Mouse (Mus musculus) adrenal gland, postnatal 14 days (tissue): Measurements from ENCODE around the gene Robo1. TPM values are rescaled to one million over a fixed set of nuclear protein-coding genes. Genes with fewer than 3 reads are reported as not detected.

Experiments
- DNase-seq: peaks from one replicate; pipeline ENCODE4 v3.0.0; 2021; ENCODE audit warnings: mixed read lengths
- total RNA-seq: library from RNA; stranded (reverse); gene quantifications from 2 replicates; pipeline ENCODE4 v1.2.3, GENCODE M21; 2021

Robo1 gene
- total RNA-seq, 1 experiment from 2014 or later: 101 TPM

- no peak for DNase-seq
Measured at GRCm38 (mm10) chr16:72678947-72679558, 370.9 kb downstream of the Robo1 start.

DNA sequence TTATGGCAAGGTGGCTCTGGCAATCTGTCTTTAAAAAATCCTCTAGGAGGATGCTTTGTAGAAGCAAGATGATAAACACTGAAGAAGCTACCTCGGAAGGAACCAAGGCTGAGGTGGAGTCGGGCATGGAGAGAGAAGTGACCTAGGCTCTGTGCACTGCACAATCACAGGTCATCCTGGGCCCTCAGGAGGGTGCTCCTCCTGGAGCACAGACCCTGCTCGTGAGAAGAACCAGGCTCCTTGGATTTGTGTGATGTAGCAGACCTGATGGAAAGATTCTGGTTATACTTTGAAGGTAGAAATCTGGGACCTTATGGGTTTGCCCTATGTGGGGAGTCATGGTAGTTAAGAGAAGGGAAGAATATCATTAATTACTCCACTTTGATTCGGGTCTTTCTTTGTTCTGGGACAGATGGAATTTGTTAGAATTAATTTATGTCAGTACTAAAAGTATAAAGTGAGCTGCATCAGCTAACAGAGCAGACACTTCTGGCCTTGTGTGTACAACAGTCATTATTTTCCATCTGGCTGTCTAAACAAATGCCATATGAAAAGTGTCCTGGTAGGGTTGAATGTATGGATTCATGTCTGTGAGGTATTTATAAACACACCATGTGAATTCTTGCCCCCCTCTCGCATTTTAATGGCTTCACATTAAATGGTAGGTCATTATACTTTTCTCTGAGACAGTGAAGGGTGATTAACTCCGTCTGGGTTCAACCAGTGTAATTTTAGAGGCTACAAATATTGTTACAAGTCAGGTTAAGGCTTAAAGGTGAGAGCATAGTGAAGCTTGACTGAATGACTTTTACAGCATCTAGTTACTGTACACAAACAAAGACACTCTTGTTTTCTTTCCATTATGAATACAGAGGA, 377.7 kb downstream of the Robo1 start:
- no peak for DNase-seq

GRCm38 (mm10) chr16:72686480-72687053, 378.5 kb downstream of the Robo1 start:
- no peak for DNase-seq

- DNase-seq: peak; percentile 69
Measured at GRCm38 (mm10) chr16:72687651-72688050, 379.5 kb downstream of the Robo1 start.

GRCm38 (mm10) chr16:72688185-72688681, 380.1 kb downstream of the Robo1 start:
- DNase-seq: peak; percentile 54

- DNase-seq: no peak
Measured at GRCm38 (mm10) chr16:72691909-72692308, 383.8 kb downstream of the Robo1 start.

DNA sequence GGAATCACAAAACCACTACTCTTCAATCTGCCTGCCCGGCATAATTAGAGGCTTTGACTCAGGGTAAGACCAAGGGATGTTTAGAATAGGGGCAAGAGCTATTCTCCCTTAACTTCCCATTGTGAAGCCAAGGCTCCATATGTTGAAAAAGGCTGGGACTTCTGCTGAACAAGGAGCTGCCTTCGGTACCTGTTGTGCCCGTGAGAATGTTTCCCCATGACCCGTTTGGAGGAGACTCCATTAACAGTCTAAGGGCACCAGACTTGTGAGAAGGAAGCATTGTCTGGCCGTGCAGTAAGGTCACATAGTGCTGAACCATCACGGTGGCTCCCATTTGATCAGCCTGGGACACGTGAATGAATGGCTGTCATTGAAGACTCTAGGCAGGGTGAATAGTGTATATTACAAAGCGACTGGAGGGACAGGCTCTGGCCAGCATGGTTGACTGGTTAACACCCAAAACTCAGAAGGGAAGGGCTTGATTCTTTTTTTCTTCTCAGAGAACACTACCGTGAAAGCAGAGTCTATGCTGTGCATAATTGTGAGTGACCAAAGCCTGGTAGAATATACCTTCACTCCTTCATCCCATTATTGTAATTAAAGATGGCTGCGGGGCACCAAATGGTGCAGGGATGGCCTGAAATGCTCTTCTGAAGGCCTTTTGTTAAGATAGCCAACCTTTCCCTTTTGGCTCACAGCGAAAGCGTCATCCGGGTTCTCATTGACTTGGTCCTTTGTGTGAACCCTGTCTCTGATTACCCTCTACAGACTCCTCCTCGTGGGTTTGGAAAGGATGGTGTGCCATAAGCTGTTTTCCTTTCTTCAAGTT, 385.6 kb downstream of the Robo1 start:
- DNase-seq: no peak

DNA sequence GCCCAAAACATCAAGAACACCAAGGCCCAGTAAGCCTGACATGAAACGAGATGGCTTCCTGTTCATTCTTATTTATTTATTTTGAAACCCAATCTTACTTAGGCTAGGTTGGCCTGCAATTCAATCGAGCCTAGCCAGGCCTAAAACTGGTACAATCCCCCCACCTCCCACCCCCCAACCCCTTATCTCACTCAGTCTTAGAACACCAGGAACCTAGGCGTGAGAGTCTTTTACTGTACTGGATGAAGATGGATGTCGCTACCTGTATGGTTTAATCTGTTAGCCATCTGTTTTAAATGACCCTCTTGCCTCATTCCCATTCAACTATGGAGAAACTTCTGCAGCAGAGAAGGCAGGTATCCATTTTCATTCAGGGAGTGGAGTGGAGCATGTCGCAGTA, 386.7 kb downstream of the Robo1 start:
- no peak for DNase-seq

DNA sequence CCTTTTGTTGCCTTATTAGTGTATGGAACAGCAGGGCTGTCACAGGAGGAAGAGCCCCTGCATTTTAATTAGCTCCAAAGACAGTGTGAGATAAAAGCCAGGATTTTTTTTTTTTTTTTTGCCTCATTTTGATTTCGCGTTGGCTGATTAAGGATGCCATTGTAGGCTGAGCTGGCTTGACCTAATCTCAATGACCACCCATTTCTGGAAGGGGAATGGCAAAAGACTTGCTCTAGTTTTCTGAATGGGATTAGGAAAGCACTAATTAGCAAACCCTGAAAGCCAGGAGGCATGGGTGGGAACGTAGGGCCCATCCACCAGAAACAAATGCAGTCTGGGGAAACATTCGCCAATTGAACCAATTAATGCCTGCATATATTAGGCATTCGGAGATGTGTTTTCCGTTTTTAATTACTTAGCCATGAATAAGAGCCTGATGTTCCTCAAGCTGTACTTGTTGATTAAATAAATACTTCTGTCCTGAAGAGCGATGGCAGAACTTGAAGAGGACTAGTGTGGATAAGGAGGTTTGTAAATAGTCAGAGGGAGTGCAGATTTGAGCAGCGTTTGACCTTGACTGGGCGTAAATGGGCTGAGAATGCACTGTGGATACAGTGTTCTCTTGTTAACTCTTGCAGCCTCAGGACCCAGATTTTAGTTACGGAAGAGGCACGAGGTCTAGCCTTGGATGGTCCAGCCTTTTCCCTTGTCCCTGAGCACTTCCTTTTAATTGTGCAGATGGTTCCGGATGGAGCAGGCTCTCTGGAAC, 391.3 kb downstream of the Robo1 start:
- no peak for DNase-seq

GRCm38 (mm10) chr16:72700297-72700696, 392.2 kb downstream of the Robo1 start:
- no peak for DNase-seq

DNA sequence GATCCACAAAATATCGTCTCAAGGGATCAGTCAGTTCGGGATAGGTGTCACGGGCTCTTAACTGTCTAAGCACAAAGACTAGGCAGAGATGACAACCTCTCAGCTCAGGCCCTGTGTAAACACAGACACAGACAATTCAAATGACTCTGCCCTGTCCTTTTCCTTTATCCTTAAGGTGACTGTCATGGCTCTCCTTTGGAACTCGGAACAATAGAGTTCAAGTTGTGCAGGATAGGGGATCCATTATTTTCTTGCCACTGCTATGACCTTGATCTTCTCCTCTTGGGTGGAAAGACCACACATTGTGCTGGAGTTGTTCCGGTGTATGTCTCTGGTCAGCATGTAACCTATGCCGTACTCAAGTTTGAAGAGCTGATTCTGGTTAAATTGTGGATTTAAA, 395.4 kb downstream of the Robo1 start:
- no peak for DNase-seq

GRCm38 (mm10) chr16:72705851-72706250, 397.7 kb downstream of the Robo1 start:
- no peak for DNase-seq

DNA sequence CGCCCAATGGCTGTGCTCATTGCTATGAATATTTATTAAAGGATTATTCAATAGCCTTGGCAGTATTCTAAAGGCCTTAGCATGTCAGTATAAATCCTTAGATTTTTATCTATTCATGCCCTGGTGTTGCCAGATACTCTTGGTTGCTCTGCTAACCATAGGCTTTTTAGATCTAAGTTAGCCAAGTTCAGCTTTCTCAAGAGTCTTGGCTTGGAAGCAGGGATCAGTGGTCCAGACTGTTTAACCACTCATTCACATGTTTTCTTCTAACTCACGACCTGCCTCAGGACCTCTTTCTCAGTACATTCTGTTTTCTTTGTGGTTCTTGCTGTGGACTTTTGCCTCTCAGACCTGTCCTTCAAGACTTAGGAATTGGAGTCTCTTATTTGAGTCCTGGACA, 400.4 kb downstream of the Robo1 start:
- no peak for DNase-seq

- no peak for DNase-seq
Measured at GRCm38 (mm10) chr16:72717118-72717802, 409.2 kb downstream of the Robo1 start.

DNA sequence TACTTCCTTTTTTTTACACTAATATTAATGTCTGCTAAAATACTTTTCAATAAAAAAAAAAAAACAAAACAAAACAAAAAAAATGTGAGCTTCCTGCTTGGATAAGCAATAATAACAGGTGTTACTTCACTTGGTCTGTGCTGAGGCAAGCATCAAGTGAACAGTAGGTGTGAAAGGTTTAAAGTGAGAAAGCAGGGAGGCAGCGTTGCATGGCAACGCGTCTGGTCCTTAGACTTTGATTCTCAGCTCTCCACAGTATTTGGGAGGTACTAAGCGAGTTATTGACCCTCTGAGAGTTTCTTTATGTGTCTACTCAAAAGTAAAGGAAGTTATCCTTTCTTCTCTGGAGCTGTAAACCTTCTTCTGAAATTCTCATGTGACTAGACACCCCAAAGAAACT, 411.0 kb downstream of the Robo1 start:
- no peak for DNase-seq

DNA sequence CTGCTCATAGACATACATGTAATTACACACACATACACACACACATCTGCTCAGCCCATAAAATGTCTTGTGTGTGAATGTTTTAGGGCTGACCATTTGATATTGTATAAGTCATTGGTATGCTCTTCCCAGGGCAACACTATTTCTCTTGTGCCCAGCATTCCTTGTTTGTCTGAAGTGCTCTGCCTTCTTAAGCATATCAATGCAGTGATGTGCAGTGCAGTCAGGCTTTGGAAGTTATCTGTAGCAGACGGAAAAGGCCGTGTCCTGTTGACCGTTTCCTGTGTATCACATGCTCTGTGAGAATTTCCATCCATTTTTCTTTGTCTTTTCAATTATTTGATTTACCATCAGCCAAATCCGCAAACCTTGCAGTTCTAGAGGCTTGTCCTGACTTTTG, 412.9 kb downstream of the Robo1 start:
- no peak for DNase-seq

GRCm38 (mm10) chr16:72721713-72722481, 413.8 kb downstream of the Robo1 start:
- DNase-seq: no peak

- no peak for DNase-seq
Measured at GRCm38 (mm10) chr16:72734234-72734633, 426.1 kb downstream of the Robo1 start.

- no peak for DNase-seq
Measured at GRCm38 (mm10) chr16:72735175-72735574, 427.1 kb downstream of the Robo1 start.

DNA sequence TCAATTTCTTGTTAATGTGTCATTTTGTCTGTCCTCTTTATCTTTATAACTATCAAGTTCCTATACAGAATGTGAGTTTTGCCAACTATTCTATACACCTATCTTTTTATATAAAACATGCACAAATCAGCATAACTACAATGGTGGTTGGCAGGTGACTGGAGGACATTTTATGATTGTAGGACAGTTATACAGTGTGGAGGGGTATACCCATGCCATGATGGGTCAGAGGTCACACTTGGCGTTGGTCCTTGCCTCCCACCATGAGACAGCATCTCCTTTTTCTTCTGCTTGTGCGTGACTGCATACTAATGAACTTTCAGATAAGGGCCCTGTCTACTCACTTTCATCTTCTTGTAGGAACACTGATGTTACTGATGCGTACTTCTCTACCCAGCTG, 427.5 kb downstream of the Robo1 start:
- DNase-seq: no peak
